Mouse (Mus musculus) E14TG2a.4 (cell line): Measurements from ENCODE around the gene Pitx3.
"Not testable (repeated sequence)": the region's sequence is repeated elsewhere in the genome, so short reads cannot be mapped to it uniquely, and the experiment has no call there.

Experiments
- H3K27me3 ChIP-seq: 2 replicates; pipeline ENCODE4 v1.6.1; 2014; ENCODE audit warnings: low read length, control low read depth; ENCODE audit not compliant: insufficient read depth
- H3K36me3 ChIP-seq: 2 replicates; pipeline ENCODE4 v1.6.1; 2014; ENCODE audit warnings: low read length, control low read depth; ENCODE audit not compliant: insufficient read depth
- H3K4me1 ChIP-seq: replicated peaks from 2 replicates; pipeline ENCODE4 v1.6.1; 2014; ENCODE audit warnings: low read depth, low read length, control low read depth
- H3K4me3 ChIP-seq: replicated peaks from 2 replicates; pipeline ENCODE4 v1.5.1; 2014; ENCODE audit warnings: mild to moderate bottlenecking, low read length
- H3K9me3 ChIP-seq: 2 replicates; pipeline ENCODE4 v1.6.1; 2014; ENCODE audit warnings: low read length, control low read depth
- CTCF ChIP-seq: conservative IDR thresholded peaks from 2 replicates; pipeline ENCODE4 v1.5.1; 2014; ENCODE audit warnings: low read length
- NANOG ChIP-seq: IDR thresholded peaks from 2 replicates; pipeline ENCODE4 v1.6.1; 2014; ENCODE audit warnings: borderline replicate concordance, low read length, mixed read lengths
- POU5F1 ChIP-seq: IDR thresholded peaks from 2 replicates; pipeline ENCODE4 v1.6.1; 2014; ENCODE audit warnings: low read length, borderline replicate concordance

Pitx3 gene

GRCm38 (mm10) chr19:46135789-46136638, 12.1 kb downstream of the Pitx3 start:
- Histone ChIP-seq H3K27me3 (peaks cover 98% of the 10 kb centered on the region), H3K4me1 (peaks cover 33% of the 10 kb centered on the region), H3K36me3 (no peaks in the 10 kb centered on the region), H3K9me3 (no peaks in the 10 kb centered on the region), H3K4me3 (peak overlapping the region; percentile 82)
- peak; percentile 16; the same call in 1 of the 2 replicates for TF ChIP-seq CTCF
- no peak for TF ChIP-seq POU5F1

- H3K4me1 ChIP-seq, result peaks cover 33% of the 10 kb centered on the region
These were observed 12.8 kb downstream of the Pitx3 start for GRCm38 (mm10) chr19:46135297-46135696.

GRCm38 (mm10) chr19:46132577-46132976, 15.5 kb downstream of the Pitx3 start:
- no peak overlapping the region for H3K4me3 ChIP-seq
- TF ChIP-seq NANOG (no peak), CTCF (no peak), POU5F1 (no peak)
- no peaks in the 10 kb centered on the region for H3K36me3 ChIP-seq
- no peaks in the 10 kb centered on the region for H3K9me3 ChIP-seq
- H3K4me1 ChIP-seq, result peaks cover 29% of the 10 kb centered on the region
- H3K27me3 ChIP-seq, result peaks cover 76% of the 10 kb centered on the region

More at GRCm38 (mm10) chr19:46135297-46135696, 12.8 kb downstream of the Pitx3 start:
- no peaks in the 10 kb centered on the region for H3K9me3 ChIP-seq
- TF ChIP-seq POU5F1, result no peak
- TF ChIP-seq CTCF, result peak; percentile 68
- peak overlapping the region; percentile 82 for H3K4me3 ChIP-seq
- H3K27me3 ChIP-seq, result peaks cover 98% of the 10 kb centered on the region
- no peaks in the 10 kb centered on the region for H3K36me3 ChIP-seq

GRCm38 (mm10) chr19:46131694-46132525, 16.2 kb downstream of the Pitx3 start, which contains the start of gene Elovl3:
TSS of gene Elovl3 (plus strand) at chr19:46131897.
- TF ChIP-seq POU5F1, result no peak
- no peak for TF ChIP-seq CTCF
- no peak for TF ChIP-seq NANOG
- H3K4me1 ChIP-seq, result peaks cover 22% of the 10 kb centered on the region

GRCm38 (mm10) chr19:46131283-46131682, 16.8 kb downstream of the Pitx3 start:
- Histone ChIP-seq H3K4me1 (peaks cover 16% of the 10 kb centered on the region), H3K9me3 (no peaks in the 10 kb centered on the region), H3K36me3 (no peaks in the 10 kb centered on the region), H3K27me3 (peaks cover 69% of the 10 kb centered on the region), H3K4me3 (no peak overlapping the region)
- TF ChIP-seq NANOG (no peak), CTCF (no peak), POU5F1 (no peak)

More at GRCm38 (mm10) chr19:46131694-46132525, 16.2 kb downstream of the Pitx3 start, which contains the start of gene Elovl3:
- Histone ChIP-seq H3K27me3 (peaks cover 72% of the 10 kb centered on the region), H3K36me3 (no peaks in the 10 kb centered on the region), H3K9me3 (no peaks in the 10 kb centered on the region), H3K4me3 (peak within 1 kb of the TSS; percentile 52)

GRCm38 (mm10) chr19:46129737-46130136, 18.4 kb downstream of the Pitx3 start:
- peaks cover 55% of the 10 kb centered on the region for H3K27me3 ChIP-seq
- H3K4me3 ChIP-seq, H3K9me3 ChIP-seq, H3K36me3 ChIP-seq, H3K4me1 ChIP-seq: not testable (repeated sequence)

- Histone ChIP-seq H3K27me3 (peaks cover 22% of the 10 kb centered on the region), H3K4me1 (no peaks in the 10 kb centered on the region), H3K36me3 (no peaks in the 10 kb centered on the region), H3K9me3 (no peaks in the 10 kb centered on the region), H3K4me3 (no peak overlapping the region)
- TF ChIP-seq NANOG, result no peak
- TF ChIP-seq CTCF, result no peak
- TF ChIP-seq POU5F1, result no peak
These were observed 21.8 kb downstream of the Pitx3 start for GRCm38 (mm10) chr19:46126301-46126700.

- no peak for TF ChIP-seq CTCF
- TF ChIP-seq POU5F1, result no peak
- TF ChIP-seq NANOG, result no peak
- Histone ChIP-seq H3K4me1 (no peaks in the 10 kb centered on the region), H3K4me3 (no peak overlapping the region), H3K9me3 (no peaks in the 10 kb centered on the region), H3K36me3 (no peaks in the 10 kb centered on the region), H3K27me3 (0 out of 2 replicates have a peak, but pooled peaks cover 9% of the 10 kb centered on the region)
These were observed 23.5 kb downstream of the Pitx3 start for GRCm38 (mm10) chr19:46124651-46125050.

GRCm38 (mm10) chr19:46123876-46124275, 24.2 kb downstream of the Pitx3 start:
- Histone ChIP-seq H3K9me3 (no peaks in the 10 kb centered on the region), H3K4me1 (no peaks in the 10 kb centered on the region), H3K36me3 (no peaks in the 10 kb centered on the region), H3K4me3 (no peak overlapping the region), H3K27me3 (0 out of 2 replicates have a peak, but pooled peaks cover 8% of the 10 kb centered on the region)
- TF ChIP-seq NANOG (no peak), POU5F1 (no peak), CTCF (no peak)
